Mouse (Mus musculus): Measurements from ENCODE around the gene Gm20388. TPM values are rescaled to one million over a fixed set of nuclear protein-coding genes. Genes with fewer than 3 reads are reported as not detected.
A peak's percentile ranks its signal among the peaks of the same experiment; 100 is the strongest.

Gene Gm20388
- total and polyA plus RNA-seq, 2 experiments from 2014 or later, result 51.3 TPM; not detected in 1

DNA sequence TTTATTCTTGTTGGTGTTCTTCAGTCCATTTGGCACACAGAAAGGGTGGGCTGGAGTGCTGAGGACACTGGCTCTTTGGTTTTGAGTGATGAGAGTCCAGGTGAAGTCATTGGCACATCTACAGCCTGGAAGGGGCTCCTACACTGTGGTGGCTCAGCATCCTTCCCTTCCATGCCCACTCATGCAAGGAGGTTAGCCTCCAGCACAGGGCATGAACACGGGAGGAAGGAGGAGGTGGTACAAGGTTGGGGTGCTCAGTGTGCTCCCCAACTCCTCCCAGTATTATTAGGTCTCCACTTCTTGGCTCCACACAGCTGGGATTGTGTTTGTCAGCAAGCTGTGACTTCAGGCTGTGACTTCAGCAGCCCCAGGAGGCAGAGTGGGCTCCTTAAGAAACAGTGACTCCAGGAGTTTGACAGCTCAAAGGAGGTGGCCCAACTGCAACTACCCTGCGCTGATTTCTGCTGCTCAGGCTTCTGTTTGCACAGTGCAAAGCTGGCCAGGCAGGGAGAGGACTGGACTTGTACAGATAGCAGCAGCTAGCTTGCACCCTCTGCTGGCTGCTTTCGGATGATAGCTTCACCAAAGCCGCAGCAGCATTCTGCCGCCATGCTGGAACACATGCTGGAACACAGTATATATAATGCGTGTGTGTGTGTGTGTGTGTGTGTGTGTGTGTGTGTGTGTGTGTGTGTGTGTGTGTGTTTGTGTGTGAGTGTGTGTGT is 3873.0 kb downstream of the Gm20388 start:
- peak; percentile 95 for TF ChIP-seq CTCF (IDR thresholded peaks at IDR 0.05; ENCODE audit: low read depth)
- no peak overlapping the region for H3K9ac ChIP-seq

GRCm38 (mm10) chr8:123786166-123786565 is 3875.5 kb downstream of the Gm20388 start:
- Histone ChIP-seq H3K27ac (ENCODE audit: low read depth, low read length) (no peak overlapping the region), H3K4me2 (ENCODE audit: low read depth) (no peak overlapping the region), H3K27me3 (ENCODE audit: insufficient read depth, low read length) (no peaks in the 10 kb centered on the region), H3K4me1 (ENCODE audit: insufficient read depth) (no peaks in the 10 kb centered on the region), H3K9ac (no peak overlapping the region), H3K4me3 (ENCODE audit: low read depth, low read length) (no peak overlapping the region), H3K36me3 (ENCODE audit: insufficient read depth) (no peaks in the 10 kb centered on the region), H3K9me3 (ENCODE audit: low read length) (no peaks in the 10 kb centered on the region)
- WGBS, result 63% methylated on average over 6 of the region's 6 CpGs
- no peak for TF ChIP-seq CTCF (IDR thresholded peaks at IDR 0.05; ENCODE audit: low read depth)
- no peak for ATAC-seq
- no peak for DNase-seq

More for the DNA sequence above, 3873.0 kb downstream of the Gm20388 start:
- H3K4me3 ChIP-seq (ENCODE audit: low read depth, low read length), result no peak overlapping the region
- H3K4me2 ChIP-seq (ENCODE audit: low read depth), result no peak overlapping the region
- DNase-seq (peak; percentile 92), ATAC-seq (peak; percentile 94)
- WGBS, result 9% methylated on average over 6 of the region's 6 CpGs
- H3K9me3 ChIP-seq (ENCODE audit: low read length), result no peaks in the 10 kb centered on the region
- no peaks in the 10 kb centered on the region for H3K27me3 ChIP-seq (ENCODE audit: insufficient read depth, low read length)
- no peaks in the 10 kb centered on the region for H3K36me3 ChIP-seq (ENCODE audit: insufficient read depth)
- H3K27ac ChIP-seq (ENCODE audit: low read depth, low read length), result no peak overlapping the region
- H3K4me1 ChIP-seq (ENCODE audit: insufficient read depth), result no peaks in the 10 kb centered on the region

DNA sequence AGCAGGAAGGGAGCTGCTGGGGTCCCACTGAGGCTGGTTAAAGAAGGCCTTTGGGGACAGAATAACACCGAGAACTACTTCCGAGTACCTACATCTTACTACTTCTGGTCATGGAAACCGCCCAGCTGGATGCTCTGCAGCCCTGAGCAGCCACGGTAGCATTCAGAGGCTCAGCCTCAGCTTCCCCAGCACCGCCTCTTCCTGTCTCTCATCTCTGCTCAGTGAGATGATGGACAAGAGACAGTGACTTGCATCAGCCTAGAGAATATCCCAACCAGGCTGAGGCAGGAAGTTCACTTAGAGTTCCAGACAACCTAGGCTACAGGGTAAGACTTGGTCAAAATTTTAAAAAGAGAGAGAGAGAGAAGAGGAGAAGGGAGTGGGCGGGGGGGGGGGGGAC is 3876.0 kb downstream of the Gm20388 start:
- no peaks in the 10 kb centered on the region for H3K27me3 ChIP-seq (ENCODE audit: insufficient read depth, low read length)
- TF ChIP-seq CTCF (IDR thresholded peaks at IDR 0.05; ENCODE audit: low read depth), result no peak
- no peak overlapping the region for H3K4me2 ChIP-seq (ENCODE audit: low read depth)
- no peaks in the 10 kb centered on the region for H3K9me3 ChIP-seq (ENCODE audit: low read length)
- no peaks in the 10 kb centered on the region for H3K4me1 ChIP-seq (ENCODE audit: insufficient read depth)
- H3K36me3 ChIP-seq (ENCODE audit: insufficient read depth), result no peaks in the 10 kb centered on the region
- ATAC-seq (no peak), DNase-seq (no peak)
- H3K4me3 ChIP-seq (ENCODE audit: low read depth, low read length), result no peak overlapping the region
- no peak overlapping the region for H3K27ac ChIP-seq (ENCODE audit: low read depth, low read length)
- 79% methylated on average over 6 of the region's 6 CpGs for WGBS
- no peak overlapping the region for H3K9ac ChIP-seq

- TF ChIP-seq CTCF (IDR thresholded peaks at IDR 0.05; ENCODE audit: low read depth), result no peak
- DNase-seq (no peak), ATAC-seq (no peak)
- WGBS, result 68% methylated on average over 21 of the region's 21 CpGs
- no peak overlapping the region for H3K27ac ChIP-seq (ENCODE audit: low read depth, low read length)
- H3K4me3 ChIP-seq (ENCODE audit: low read depth, low read length), result no peak overlapping the region
- H3K9me3 ChIP-seq (ENCODE audit: low read length), result no peaks in the 10 kb centered on the region
- no peak overlapping the region for H3K4me2 ChIP-seq (ENCODE audit: low read depth)
- H3K36me3 ChIP-seq (ENCODE audit: insufficient read depth), result no peaks in the 10 kb centered on the region
- H3K9ac ChIP-seq, result no peak overlapping the region
- H3K4me1 ChIP-seq (ENCODE audit: insufficient read depth), result no peaks in the 10 kb centered on the region
- H3K27me3 ChIP-seq (ENCODE audit: insufficient read depth, low read length), result no peaks in the 10 kb centered on the region
Observed at GRCm38 (mm10) chr8:123787254-123787897, 3876.7 kb downstream of the Gm20388 start.

GRCm38 (mm10) chr8:123788416-123789170 is 3878.0 kb downstream of the Gm20388 start:
- no peaks in the 10 kb centered on the region for H3K36me3 ChIP-seq (ENCODE audit: insufficient read depth)
- H3K4me1 ChIP-seq (ENCODE audit: insufficient read depth), result no peaks in the 10 kb centered on the region
- H3K9me3 ChIP-seq (ENCODE audit: low read length), result no peaks in the 10 kb centered on the region
- H3K9ac ChIP-seq, result no peak overlapping the region
- DNase-seq (no peak), ATAC-seq (no peak)
- no peaks in the 10 kb centered on the region for H3K27me3 ChIP-seq (ENCODE audit: insufficient read depth, low read length)
- H3K4me2 ChIP-seq (ENCODE audit: low read depth), result no peak overlapping the region
- no peak overlapping the region for H3K4me3 ChIP-seq (ENCODE audit: low read depth, low read length)
- WGBS, result 48% methylated on average over 14 of the region's 14 CpGs
- no peak for TF ChIP-seq CTCF (IDR thresholded peaks at IDR 0.05; ENCODE audit: low read depth)
- H3K27ac ChIP-seq (ENCODE audit: low read depth, low read length), result no peak overlapping the region

GRCm38 (mm10) chr8:123789461-123789860 is 3878.8 kb downstream of the Gm20388 start:
- no peak for ATAC-seq
- TF ChIP-seq CTCF (IDR thresholded peaks at IDR 0.05; ENCODE audit: low read depth), result no peak

DNA sequence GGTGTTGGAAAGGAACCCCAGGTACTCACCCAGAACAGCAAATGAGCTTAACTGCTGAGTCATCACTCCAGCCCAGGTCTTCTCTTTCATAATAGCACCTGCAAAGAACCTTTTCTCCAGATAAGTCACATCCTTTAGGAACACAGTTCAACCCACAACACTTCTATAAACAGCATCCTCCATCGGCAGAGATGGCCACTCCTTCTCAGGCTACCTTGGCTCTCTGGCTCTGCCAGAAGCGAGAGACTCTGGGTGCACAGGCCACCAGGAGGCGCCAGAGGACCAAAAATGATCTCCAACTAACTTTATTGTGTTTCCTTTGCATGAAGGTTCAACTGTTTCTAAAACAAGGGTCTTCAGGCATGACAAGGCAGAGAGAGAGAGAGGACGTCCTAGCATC is 3879.3 kb downstream of the Gm20388 start:
- under 1% methylated on average over 4 of the region's 4 CpGs for WGBS
- H3K27ac ChIP-seq (ENCODE audit: low read depth, low read length), result no peak overlapping the region
- ATAC-seq, result peak; percentile 55; the same call in 1 of the 2 replicates
- peak; percentile 92 for DNase-seq
- no peaks in the 10 kb centered on the region for H3K36me3 ChIP-seq (ENCODE audit: insufficient read depth)
- peak; percentile 96 for TF ChIP-seq CTCF (IDR thresholded peaks at IDR 0.05; ENCODE audit: low read depth)
- no peak overlapping the region for H3K4me2 ChIP-seq (ENCODE audit: low read depth)
- H3K9me3 ChIP-seq (ENCODE audit: low read length), result no peaks in the 10 kb centered on the region
- no peak overlapping the region for H3K9ac ChIP-seq
- H3K4me1 ChIP-seq (ENCODE audit: insufficient read depth), result no peaks in the 10 kb centered on the region
- no peak overlapping the region for H3K4me3 ChIP-seq (ENCODE audit: low read depth, low read length)
- no peaks in the 10 kb centered on the region for H3K27me3 ChIP-seq (ENCODE audit: insufficient read depth, low read length)

More at GRCm38 (mm10) chr8:123789461-123789860, 3878.8 kb downstream of the Gm20388 start:
- Histone ChIP-seq H3K36me3 (ENCODE audit: insufficient read depth) (no peaks in the 10 kb centered on the region), H3K9ac (no peak overlapping the region), H3K4me1 (ENCODE audit: insufficient read depth) (no peaks in the 10 kb centered on the region), H3K27me3 (ENCODE audit: insufficient read depth, low read length) (no peaks in the 10 kb centered on the region), H3K4me2 (ENCODE audit: low read depth) (no peak overlapping the region), H3K9me3 (ENCODE audit: low read length) (no peaks in the 10 kb centered on the region), H3K4me3 (ENCODE audit: low read depth, low read length) (no peak overlapping the region), H3K27ac (ENCODE audit: low read depth, low read length) (no peak overlapping the region)
- no peak for DNase-seq
- WGBS, result 80% methylated on average over 9 of the region's 9 CpGs

Measured in forebrain, postnatal 0 days (tissue).